ENCODE assay signal across 30 mouse cellular contexts in the genomic region with DNA sequence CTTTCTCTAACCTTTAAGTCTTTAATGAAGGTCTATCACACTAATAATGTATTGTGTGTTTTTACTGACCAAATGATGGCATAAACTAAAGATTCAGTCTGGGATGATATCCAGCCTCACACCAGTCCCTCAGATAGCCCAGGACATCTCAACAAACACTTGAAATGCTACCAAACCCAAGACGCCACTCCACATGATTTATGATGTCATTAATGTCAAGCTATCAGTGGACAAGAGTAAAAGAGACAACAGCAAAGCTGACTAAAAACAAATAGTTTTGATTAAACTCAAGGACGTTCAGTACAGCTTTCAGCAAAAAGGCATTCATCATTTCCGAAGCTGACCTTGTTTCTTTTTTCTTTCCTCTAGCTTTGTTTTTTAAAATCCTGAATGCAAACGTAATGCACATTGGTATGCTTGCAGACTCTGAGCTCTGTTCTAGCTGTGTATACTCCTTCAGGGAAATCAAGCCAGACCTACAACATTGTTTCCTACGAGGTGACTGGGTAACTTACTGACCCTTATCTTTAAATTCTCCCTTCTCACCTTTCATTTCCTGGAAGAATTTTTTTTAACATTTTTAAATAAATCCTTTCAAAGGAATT.
DNase-seq lines count a peak whose midpoint lies in the region; ATAC-seq and TF ChIP-seq lines count a peak whose summit lies in the region.
"Had no signal": no experiment of that assay in that cellular context is flagged by ENCODE, and none has a peak within 500 bp of the region (broad histone marks: within the 10 kb centered on the region; RNA-seq: fewer than 3 reads in every experiment).

No protein-coding gene starts in this region.

- no peaks in the 10 kb centered on the region for H3K4me1 ChIP-seq in lung, embryonic 14.5 days (ENCODE audit: insufficient read depth)
- H3K4me1 ChIP-seq: embryonic facial prominence, embryonic 13.5 days; forebrain, embryonic 15.5 days; hindbrain, embryonic 13.5 days; limb, embryonic 13.5 days had no signal

- no peaks in the 10 kb centered on the region for H3K9me3 ChIP-seq in lung, embryonic 14.5 days (ENCODE audit: low read depth, low read length)
- H3K9me3 ChIP-seq: embryonic facial prominence, embryonic 13.5 days; forebrain, embryonic 10.5 days; forebrain, embryonic 15.5 days; hindbrain, embryonic 13.5 days; limb, embryonic 13.5 days had no signal

- TF ChIP-seq CTCF in lung, embryonic 14.5 days (IDR thresholded peaks at IDR 0.05; ENCODE audit: low read depth): no peak

- ATAC-seq in lung, embryonic 14.5 days (ENCODE audit: insufficient read depth): peak; percentile 59
- ATAC-seq: CD4-positive, CD25-positive, alpha-beta regulatory T cell, adult 4 months; forebrain, embryonic 15.5 days; intestine, postnatal 0 days; midbrain, embryonic 16.5 days had no signal

- WGBS in lung, embryonic 14.5 days: 5% methylated on average over 5 of the region's 5 CpGs

- H3K27me3 ChIP-seq in lung, embryonic 14.5 days (ENCODE audit: insufficient read depth, low read length): no peaks in the 10 kb centered on the region
- H3K27me3 ChIP-seq: embryonic facial prominence, embryonic 13.5 days; forebrain, embryonic 15.5 days; hindbrain, embryonic 13.5 days; limb, embryonic 13.5 days had no signal

- DNase-seq in adrenal gland, postnatal 10 days: peak; percentile 20
- DNase-seq in adrenal gland, postnatal 4 days (ENCODE audit: low spot score in 2 of 2): no peak
- DNase-seq in lung, embryonic 14.5 days: peak; percentile 68
- DNase-seq in lung, postnatal 10 days: no peak
- peak; percentile 17 for DNase-seq in 3T3-L1 (ENCODE audit: low read depth, low spot score)
- peak; percentile 51 for DNase-seq in mesoderm, embryonic 11.5 days (ENCODE audit: low read depth, low spot score)
- no peak for DNase-seq in layer of hippocampus, postnatal 10 days (ENCODE audit: low spot score in 2 of 2)
- DNase-seq: cerebellum, adult 2 months; cerebellum, postnatal 14 days; gastrocnemius, adult 2 months; gastrocnemius, postnatal 36 days; heart, adult 18-20 months; heart, postnatal 36 days; kidney, adult 9 months; kidney, postnatal 25 days; lung, postnatal 14 days; thymus, adult 2 months; thymus, postnatal 36 days had no signal

- no peak overlapping the region for H3K9ac ChIP-seq in lung, embryonic 14.5 days
- H3K9ac ChIP-seq: embryonic facial prominence, embryonic 13.5 days; forebrain, embryonic 15.5 days; hindbrain, embryonic 13.5 days; limb, embryonic 13.5 days had no signal

- H3K27ac ChIP-seq in lung, embryonic 14.5 days (ENCODE audit: low read depth): no peak overlapping the region
- H3K27ac ChIP-seq: embryonic facial prominence, embryonic 13.5 days; forebrain, embryonic 10.5 days; forebrain, embryonic 15.5 days; gastrocnemius, adult 2 months; hindbrain, embryonic 13.5 days; limb, embryonic 13.5 days had no signal

- no peak overlapping the region for H3K4me3 ChIP-seq in lung, embryonic 14.5 days (ENCODE audit: low read depth, low read length)
- H3K4me3 ChIP-seq: embryonic facial prominence, embryonic 13.5 days; forebrain, embryonic 10.5 days; forebrain, embryonic 15.5 days; gastrocnemius, adult 2 months; hindbrain, embryonic 13.5 days; limb, embryonic 13.5 days; myocyte had no signal

- H3K4me2 ChIP-seq in lung, embryonic 14.5 days: no peak overlapping the region
- H3K4me2 ChIP-seq: embryonic facial prominence, embryonic 13.5 days; forebrain, embryonic 15.5 days; heart, embryonic 11.5 days; hindbrain, embryonic 13.5 days; limb, embryonic 13.5 days; liver, embryonic 11.5 days; midbrain, embryonic 11.5 days had no signal

- no peaks in the 10 kb centered on the region for H3K36me3 ChIP-seq in lung, embryonic 14.5 days (ENCODE audit: insufficient read depth)
- H3K36me3 ChIP-seq: embryonic facial prominence, embryonic 13.5 days; forebrain, embryonic 10.5 days; forebrain, embryonic 15.5 days; hindbrain, embryonic 13.5 days; limb, embryonic 13.5 days had no signal

Comparison
In these comparisons a context has a peak if more than half of its experiments do, and no peak if none do; other contexts are left out.
1. DNase-seq: peak in adrenal gland, postnatal 10 days (single experiment), lung, embryonic 14.5 days (single experiment), 3T3-L1 (single experiment) and mesoderm, embryonic 11.5 days (single experiment); none in adrenal gland, postnatal 4 days (0 of 2), lung, postnatal 10 days (single experiment) and layer of hippocampus, postnatal 10 days (0 of 2).